30 mouse cellular contexts compared by ENCODE assay signal in genomic region chr3:152583033-152583432, GRCm38 (mm10).
"Had no signal": no experiment of that assay in that cellular context is flagged by ENCODE, and none has a peak within 500 bp of the region (broad histone marks: within the 10 kb centered on the region; RNA-seq: fewer than 3 reads in every experiment).

No protein-coding gene starts in this region.

- H3K4me2 ChIP-seq: heart, embryonic 12.5 days; heart, embryonic 13.5 days; heart, embryonic 15.5 days; hindbrain, embryonic 12.5 days; hindbrain, embryonic 13.5 days; hindbrain, embryonic 14.5 days; hindbrain, embryonic 15.5 days; intestine, embryonic 15.5 days; kidney, embryonic 15.5 days had no signal

- H3K4me1 ChIP-seq: heart, embryonic 12.5 days; heart, embryonic 13.5 days; heart, embryonic 15.5 days; hindbrain, embryonic 12.5 days; intestine, embryonic 15.5 days; kidney, embryonic 15.5 days had no signal

- H3K9me3 ChIP-seq: heart, embryonic 12.5 days; heart, embryonic 13.5 days; heart, embryonic 15.5 days; hindbrain, embryonic 10.5 days; hindbrain, embryonic 12.5 days; hindbrain, embryonic 13.5 days; hindbrain, embryonic 15.5 days; intestine, embryonic 15.5 days; kidney, embryonic 15.5 days had no signal

- H3K27me3 ChIP-seq: heart, embryonic 12.5 days; heart, embryonic 13.5 days; heart, embryonic 15.5 days; hindbrain, embryonic 12.5 days; hindbrain, embryonic 13.5 days; hindbrain, embryonic 15.5 days; intestine, embryonic 15.5 days; kidney, embryonic 15.5 days had no signal

- H3K9ac ChIP-seq: heart, embryonic 12.5 days; heart, embryonic 13.5 days; heart, embryonic 15.5 days; hindbrain, embryonic 12.5 days; hindbrain, embryonic 13.5 days; hindbrain, embryonic 14.5 days; hindbrain, embryonic 15.5 days; intestine, embryonic 15.5 days; kidney, embryonic 15.5 days had no signal

- H3K36me3 ChIP-seq: heart, embryonic 12.5 days; heart, embryonic 13.5 days; heart, embryonic 15.5 days; hindbrain, embryonic 10.5 days; hindbrain, embryonic 12.5 days; hindbrain, embryonic 13.5 days; hindbrain, embryonic 15.5 days; intestine, embryonic 15.5 days; kidney, embryonic 15.5 days had no signal

- DNase-seq: heart, postnatal 10 days; heart, postnatal 14 days; heart, postnatal 36 days; heart, postnatal 4 days; kidney, adult 11 months; kidney, adult 18-20 months; kidney, adult 2 months; kidney, adult 8-10 months; kidney, adult 9 months; kidney, postnatal 10 days; kidney, postnatal 14 days; kidney, postnatal 25 days; kidney, postnatal 36 days; kidney, postnatal 4 days; layer of hippocampus, adult 9-11 months; layer of hippocampus, postnatal 36 days had no signal

- H3K27ac ChIP-seq: heart, embryonic 13.5 days; heart, embryonic 15.5 days; hindbrain, embryonic 10.5 days; hindbrain, embryonic 12.5 days; hindbrain, embryonic 13.5 days; hindbrain, embryonic 14.5 days; hindbrain, embryonic 15.5 days; hindbrain, postnatal 0 days; intestine, embryonic 15.5 days; kidney, embryonic 15.5 days; kidney, postnatal 0 days; layer of hippocampus, adult 2 months; left cerebral cortex, adult 2 months had no signal

- H3K4me3 ChIP-seq: heart, embryonic 12.5 days; heart, embryonic 13.5 days; heart, embryonic 15.5 days; hindbrain, embryonic 10.5 days; hindbrain, embryonic 12.5 days; hindbrain, embryonic 13.5 days; hindbrain, embryonic 15.5 days; intestine, embryonic 15.5 days; kidney, embryonic 15.5 days; layer of hippocampus, adult 2 months; left cerebral cortex, adult 2 months had no signal
